Mouse (Mus musculus) intestine, embryonic 15.5 days (tissue): ENCODE results near the gene Vmn1r169. TPM values are rescaled to one million over a fixed set of nuclear protein-coding genes. Genes with fewer than 3 reads are reported as not detected.
"Not testable (repeated sequence)": the region's sequence is repeated elsewhere in the genome, so short reads cannot be mapped to it uniquely, and the experiment has no call there.

Experiments
- ATAC-seq: fragments of 200-750 bp; cut with Nextera tagmentation; 2 replicates; pipeline ENCODE4 v1.8.0; 2017; ENCODE audit warnings: moderate TSS enrichment, moderate library complexity
- H3K27ac ChIP-seq: fragments of 300-500 bp; sonication (generic); 2 replicates; pipeline ENCODE4 v1.5.1; 2015; ENCODE audit warnings: mild to moderate bottlenecking, inconsistent platforms
- H3K27me3 ChIP-seq: fragments of 300-500 bp; sonication (generic); replicated peaks from 2 replicates; pipeline ENCODE4 v1.6.1; 2015; ENCODE audit warnings: inconsistent platforms
- H3K36me3 ChIP-seq: fragments of 300-500 bp; sonication (generic); 2 replicates; pipeline ENCODE4 v1.6.1; 2015; ENCODE audit warnings: inconsistent platforms
- H3K4me1 ChIP-seq: fragments of 300-500 bp; sonication (generic); replicated peaks from 2 replicates; pipeline ENCODE4 v1.6.1; 2015; ENCODE audit warnings: inconsistent platforms
- H3K4me2 ChIP-seq: fragments of 300-500 bp; sonication (generic); replicated peaks from 2 replicates; pipeline ENCODE4 v1.6.1; 2015; ENCODE audit warnings: mild to moderate bottlenecking, inconsistent platforms
- H3K4me3 ChIP-seq: fragments of 300-500 bp; sonication (generic); replicated peaks from 2 replicates; pipeline ENCODE4 v1.5.1; 2015; ENCODE audit warnings: inconsistent platforms
- H3K9ac ChIP-seq: fragments of 300-500 bp; sonication (generic); 2 replicates; pipeline ENCODE4 v1.6.1; 2015; ENCODE audit warnings: inconsistent platforms
- H3K9me3 ChIP-seq: fragments of 300-500 bp; sonication (generic); 2 replicates; pipeline ENCODE4 v1.6.1; 2016; ENCODE audit warnings: inconsistent platforms
- WGBS: fragments of 180-500 bp; shearing (Covaris S2); methylation state at CpG from one replicate; pipeline ENCODE4 v1.1.7; 2015; 5-methylcytosine and 5-hydroxymethylcytosine counted together
- polyA plus RNA-seq: library from polyadenylated mRNA; unstranded; fragments of >200 nt; fragmentation: Nextera tagmentation; extraction: Ambion mirVana; gene quantifications from 2 replicates; pipeline ENCODE4 v1.2.1, GENCODE M21; 2015

The Vmn1r169 gene
- not detected in 2 replicates for polyA plus RNA-seq

DNA sequence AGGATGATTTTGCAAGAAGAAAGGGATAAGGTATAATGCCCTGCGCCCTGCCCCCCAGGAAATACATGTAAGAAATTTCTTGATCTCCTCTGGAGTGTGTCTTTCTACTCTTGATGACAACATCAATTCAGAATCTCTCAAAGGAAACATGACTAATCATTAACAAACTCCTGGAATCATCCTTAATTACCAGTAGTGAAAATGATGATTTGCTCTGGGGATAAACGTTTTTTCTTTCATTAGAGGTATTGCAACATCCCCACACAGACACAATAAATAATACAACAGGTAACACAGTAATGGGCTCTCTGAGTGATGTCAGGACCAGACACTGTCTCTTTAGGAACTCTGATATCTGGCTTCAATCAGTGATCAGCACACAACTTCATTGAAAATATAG lies at the start of gene Vmn1r169:
Gene Vmn1r169 (plus strand): TSS at position 301 of the 400 bp plus-strand sequence.
- H3K27me3 ChIP-seq, H3K4me3 ChIP-seq, H3K4me2 ChIP-seq, H3K9me3 ChIP-seq, H3K4me1 ChIP-seq, H3K27ac ChIP-seq, H3K36me3 ChIP-seq, ATAC-seq, H3K9ac ChIP-seq: not testable (repeated sequence)
- WGBS: 68% methylated on average over 1 of the region's 2 CpGs

DNA sequence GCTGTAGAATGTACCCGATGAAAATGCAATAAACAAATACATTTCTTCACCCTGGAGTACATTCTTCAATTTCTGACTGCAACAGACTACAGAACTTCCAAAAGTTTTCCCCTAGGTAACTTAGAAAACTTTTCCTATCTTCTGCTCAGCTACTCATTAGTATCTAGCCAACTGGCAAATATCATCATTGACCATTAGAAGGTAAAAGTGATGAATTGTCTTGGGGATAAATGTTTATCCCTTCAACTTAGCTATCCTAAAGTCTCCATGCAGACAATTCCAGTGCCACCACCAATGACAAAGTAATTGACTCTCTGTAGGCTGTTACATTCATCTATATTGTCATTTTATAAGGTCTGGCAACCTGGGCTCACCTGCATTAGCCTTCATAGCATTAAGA lies 35.9 kb upstream of the Vmn1r169 start, which contains the start of gene Vmn1r168:
Gene Vmn1r168 (plus strand): TSS at position 301 of the 400 bp plus-strand sequence.
- not testable (repeated sequence) for ATAC-seq, H3K27ac ChIP-seq, H3K4me3 ChIP-seq, H3K27me3 ChIP-seq, H3K4me2 ChIP-seq, H3K9me3 ChIP-seq, H3K4me1 ChIP-seq, H3K9ac ChIP-seq, H3K36me3 ChIP-seq
- no CpG with 5 or more reads among the region's 1 CpGs for WGBS

DNA sequence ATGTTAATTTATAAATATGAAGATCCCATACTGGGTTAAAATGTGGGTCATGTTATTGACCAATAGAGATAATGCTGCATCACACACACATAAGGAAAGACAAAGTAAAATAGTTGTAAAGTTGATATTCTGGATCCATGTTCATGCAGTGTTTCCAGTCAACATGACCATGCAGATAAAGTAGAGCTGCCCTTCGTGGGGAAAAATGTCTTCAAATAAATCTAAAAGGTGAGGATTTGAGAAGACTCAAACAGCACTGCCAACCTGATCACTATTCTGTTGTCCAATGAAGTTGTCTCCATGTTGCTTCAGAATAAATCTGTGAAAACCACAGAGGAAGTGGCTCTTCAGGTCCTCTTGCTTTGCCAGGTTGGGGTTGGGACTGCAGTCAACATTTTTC lies 30.5 kb downstream of the Vmn1r169 start, which contains the start of gene Vmn1r170:
Gene Vmn1r170 (plus strand): TSS at position 301 of the 400 bp plus-strand sequence.
- not testable (repeated sequence) for H3K9me3 ChIP-seq, H3K36me3 ChIP-seq, ATAC-seq, H3K4me2 ChIP-seq, H3K4me1 ChIP-seq, H3K27ac ChIP-seq, H3K4me3 ChIP-seq, H3K9ac ChIP-seq, H3K27me3 ChIP-seq
- 34% methylated on average over 1 of the region's 1 CpGs for WGBS

Other genes with a start within 250 kb of the Vmn1r169 start
- gene Nlrp5, start 189.6 kb upstream of the Vmn1r169 start, polyA plus RNA-seq: not detected in 2 replicates
- gene Vmn1r167, start 68.3 kb upstream of the Vmn1r169 start, polyA plus RNA-seq: not detected in 2 replicates
- gene Vmn1r168, start 35.8 kb upstream of the Vmn1r169 start, polyA plus RNA-seq: not detected in 2 replicates
- gene Vmn1r170, start 30.6 kb downstream of the Vmn1r169 start, polyA plus RNA-seq: not detected in 2 replicates
- gene Vmn1r171, start 55.2 kb downstream of the Vmn1r169 start, polyA plus RNA-seq: not detected in 2 replicates
- not detected in 2 replicates for gene Vmn1r172, start 82.8 kb downstream of the Vmn1r169 start, polyA plus RNA-seq
- not detected in 2 replicates for gene Vmn1r173, start 125.2 kb downstream of the Vmn1r169 start, polyA plus RNA-seq
- gene Vmn1r174, start 176.7 kb downstream of the Vmn1r169 start, polyA plus RNA-seq: not detected in 2 replicates
- not detected in 2 replicates for gene Vmn1r175, start 235.1 kb downstream of the Vmn1r169 start, polyA plus RNA-seq